Mouse (Mus musculus) testis, adult 2 months (tissue): ENCODE measurements at regions not wholly inside any gene's neighbourhood (a gene's known extent, or its start where the extent isn't known, plus 50 kb on each side); places are given as distances from the start of the nearest gene placed in this dataset.

Experiments used
- CTCF ChIP-seq: fragments of 200-500 bp; IDR thresholded peaks from 2 replicates; pipeline ENCODE4 v1.5.1; 2012; ENCODE audit warnings: low read depth, mild to moderate bottlenecking, inconsistent platforms, low read length, moderate library complexity; ENCODE audit not compliant: control insufficient read depth, insufficient read depth, insufficient replicate concordance
- POLR2A ChIP-seq: fragments of 200-500 bp; IDR thresholded peaks from 2 replicates; pipeline ENCODE4 v1.6.1; 2012; ENCODE audit warnings: low read depth, mild to moderate bottlenecking, inconsistent platforms, low read length, moderate library complexity; ENCODE audit not compliant: control insufficient read depth

DNA sequence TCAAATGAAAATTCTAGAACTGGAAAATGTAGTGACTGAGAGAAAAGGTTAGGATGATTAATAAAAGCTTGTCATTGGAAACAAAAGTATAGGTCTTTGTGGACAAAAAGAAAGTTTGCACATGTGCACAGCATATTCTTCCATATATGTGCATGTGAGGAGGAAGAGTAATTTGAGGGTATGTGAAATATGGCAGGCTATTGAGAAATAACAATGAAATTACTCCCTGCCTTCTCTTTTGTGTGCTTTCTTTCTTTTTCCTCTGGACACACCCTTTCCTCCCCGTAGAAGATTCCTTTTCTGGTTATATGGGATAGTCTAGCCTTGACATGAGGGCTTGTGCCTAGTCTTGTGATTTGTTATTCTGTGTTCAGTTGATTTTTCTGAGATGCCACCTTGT lies 301.9 kb downstream of the Ptprc start:
- no peak for TF ChIP-seq POLR2A
- no peak for TF ChIP-seq CTCF
